Mouse (Mus musculus): ENCODE measurements at regions not wholly inside any gene's neighbourhood (a gene's known extent, or its start where the extent isn't known, plus 50 kb on each side); places are given as distances from the start of the nearest gene placed in this dataset.

GRCm38 (mm10) chr6:94957172-94957668 lies 159.8 kb upstream of the Kbtbd8 start:
- DNase-seq (ENCODE audit: low spot score), result no peak

GRCm38 (mm10) chr6:94954580-94954979 lies 162.5 kb upstream of the Kbtbd8 start:
- no peak for DNase-seq (ENCODE audit: low spot score)

- no peak for DNase-seq (ENCODE audit: low spot score)
These were observed 163.4 kb upstream of the Kbtbd8 start for GRCm38 (mm10) chr6:94953658-94954057.

- DNase-seq (ENCODE audit: low spot score), result no peak
These were observed 164.9 kb upstream of the Kbtbd8 start for GRCm38 (mm10) chr6:94951971-94952768.

GRCm38 (mm10) chr6:94950944-94951343 lies 166.1 kb upstream of the Kbtbd8 start:
- DNase-seq (ENCODE audit: low spot score), result no peak

GRCm38 (mm10) chr6:94950319-94950718 lies 166.7 kb upstream of the Kbtbd8 start:
- no peak for DNase-seq (ENCODE audit: low spot score)

GRCm38 (mm10) chr6:94946352-94946900 lies 170.6 kb upstream of the Kbtbd8 start:
- no peak for DNase-seq (ENCODE audit: low spot score)

- DNase-seq (ENCODE audit: low spot score), result no peak
These were observed 171.3 kb upstream of the Kbtbd8 start for GRCm38 (mm10) chr6:94945715-94946114.

GRCm38 (mm10) chr6:94944196-94944595 lies 172.8 kb upstream of the Kbtbd8 start:
- peak; percentile 44 for DNase-seq (ENCODE audit: low spot score)

GRCm38 (mm10) chr6:94938949-94939348 lies 178.1 kb upstream of the Kbtbd8 start:
- no peak for DNase-seq (ENCODE audit: low spot score)

GRCm38 (mm10) chr6:94936206-94936605 lies 180.8 kb upstream of the Kbtbd8 start:
- DNase-seq (ENCODE audit: low spot score), result no peak

- DNase-seq (ENCODE audit: low spot score), result no peak
These were observed 181.3 kb upstream of the Kbtbd8 start for GRCm38 (mm10) chr6:94935706-94936105.

GRCm38 (mm10) chr6:94927811-94928210 lies 189.2 kb upstream of the Kbtbd8 start:
- no peak for DNase-seq (ENCODE audit: low spot score)

GRCm38 (mm10) chr6:94926652-94927211 lies 190.3 kb upstream of the Kbtbd8 start:
- DNase-seq (ENCODE audit: low spot score), result no peak

- DNase-seq (ENCODE audit: low spot score), result no peak
These were observed 191.6 kb upstream of the Kbtbd8 start for GRCm38 (mm10) chr6:94925408-94925807.

GRCm38 (mm10) chr6:94924338-94925039 lies 192.6 kb upstream of the Kbtbd8 start:
- no peak for DNase-seq (ENCODE audit: low spot score)

- DNase-seq (ENCODE audit: low spot score), result no peak
These were observed 195.3 kb upstream of the Kbtbd8 start for GRCm38 (mm10) chr6:94921741-94922140.

- no peak for DNase-seq (ENCODE audit: low spot score)
These were observed 196.3 kb upstream of the Kbtbd8 start for GRCm38 (mm10) chr6:94920770-94921169.

- no peak for DNase-seq (ENCODE audit: low spot score)
These were observed 197.8 kb upstream of the Kbtbd8 start for GRCm38 (mm10) chr6:94919194-94919743.

- DNase-seq (ENCODE audit: low spot score), result no peak
These were observed 201.0 kb upstream of the Kbtbd8 start for GRCm38 (mm10) chr6:94915842-94916620.

GRCm38 (mm10) chr6:94911836-94912235 lies 205.2 kb upstream of the Kbtbd8 start:
- no peak for DNase-seq (ENCODE audit: low spot score)

Data from embryo, embryonic 10.5 days (tissue).